Mouse (Mus musculus) liver, embryonic 14.5 days (tissue): ENCODE data around the gene Pde6d. TPM values are rescaled to one million over a fixed set of nuclear protein-coding genes. Genes with fewer than 3 reads are reported as not detected.

Experiments used
- ATAC-seq: fragments of 200-750 bp; cut with Nextera tagmentation; 2 replicates; pipeline ENCODE4 v1.8.0; 2017; ENCODE audit warnings: moderate number of reproducible peaks, mild to moderate bottlenecking, moderate library complexity; ENCODE audit not compliant: insufficient read depth
- DNase-seq, 3 experiments: peaks; one replicate each; pipeline ENCODE4 v3.0.0-alpha.2; 2012 to 2013; ENCODE audit warnings: low read depth in 3 of 3, low spot score in 3 of 3
- H3K27ac ChIP-seq: fragments of 300-500 bp; sonication (generic); 2 replicates; pipeline ENCODE4 v1.5.1; 2014; ENCODE audit warnings: moderate library complexity, mild to moderate bottlenecking, control low read depth, inconsistent platforms
- H3K27me3 ChIP-seq: fragments of 300-500 bp; sonication (generic); 2 replicates; pipeline ENCODE4 v1.6.1; 2014; ENCODE audit warnings: mild to moderate bottlenecking, low read length, moderate library complexity; ENCODE audit not compliant: control insufficient read depth, insufficient read depth
- H3K36me3 ChIP-seq: fragments of 300-500 bp; sonication (generic); replicated peaks from 2 replicates; pipeline ENCODE4 v1.6.1; 2014; ENCODE audit warnings: low read depth; ENCODE audit not compliant: control insufficient read depth, insufficient read depth
- H3K4me1 ChIP-seq, 2 experiments: fragments of 200-500 bp in 1 of 2; fragments of 300-500 bp in 1 of 2; sonication (generic) in 1 of 2; replicated peaks; 2 replicates each; pipeline ENCODE4 v1.6.1; 2012 to 2014; ENCODE audit warnings: antibody characterized with exemption in 1 of 2, inconsistent platforms in 1 of 2, low read length in 1 of 2; ENCODE audit not compliant: control insufficient read depth in 2 of 2, insufficient read depth in 2 of 2
- H3K4me2 ChIP-seq: fragments of 300-500 bp; sonication (generic); 2 replicates; pipeline ENCODE4 v1.6.1; 2014; ENCODE audit warnings: low read depth, mild to moderate bottlenecking, control low read depth, moderate library complexity
- H3K4me3 ChIP-seq, 2 experiments: fragments of 200-500 bp in 1 of 2; fragments of 300-500 bp in 1 of 2; sonication (generic) in 1 of 2; 2 replicates each; pipeline ENCODE4 v1.5.1; 2012 to 2014; ENCODE audit warnings: low read depth in 2 of 2, low read length in 2 of 2, mild to moderate bottlenecking in 2 of 2, control low read depth in 1 of 2, inconsistent platforms in 1 of 2, moderate library complexity in 1 of 2; ENCODE audit not compliant: insufficient read depth in 1 of 2
- H3K9ac ChIP-seq: fragments of 300-500 bp; sonication (generic); replicated peaks from 2 replicates; pipeline ENCODE4 v1.6.1; 2014; ENCODE audit warnings: mild to moderate bottlenecking, control low read depth, moderate library complexity
- H3K9me3 ChIP-seq: fragments of 300-500 bp; sonication (generic); 2 replicates; pipeline ENCODE4 v1.6.1; 2016; ENCODE audit warnings: low read length, mixed read lengths; ENCODE audit not compliant: control insufficient read depth
- CTCF ChIP-seq: IDR thresholded peaks from 2 replicates; pipeline ENCODE4 v1.5.1; 2016; ENCODE audit warnings: antibody characterized with exemption, low read depth, control low read depth
- EP300 ChIP-seq: IDR thresholded peaks from 2 replicates; pipeline ENCODE4 v1.6.1; 2016; ENCODE audit warnings: antibody characterized with exemption, low read depth
- WGBS: fragments of 180-500 bp; shearing (Covaris S2); extraction: QIAGEN DNeasy Blood & Tissue Kit; methylation state at CpG from one replicate; pipeline ENCODE4 v1.1.7; 2014; ENCODE audit not compliant: insufficient replicate concordance; 5-methylcytosine and 5-hydroxymethylcytosine counted together
- polyA plus RNA-seq, 2 experiments: library from polyadenylated mRNA; depleted of rRNA in 1 of 2; stranded (reverse) in 1 of 2; unstranded in 1 of 2; fragments of >200 nt; fragmentation: Nextera tagmentation in 1 of 2; extraction: Ambion mirVana in 1 of 2; gene quantifications; 2 replicates each; pipeline versions ENCODE4 v1.2.1 to v1.2.3; 2012 to 2014

Gene Pde6d
- polyA plus RNA-seq, 2 experiments, result 20.0 to 23.6 TPM

DNA sequence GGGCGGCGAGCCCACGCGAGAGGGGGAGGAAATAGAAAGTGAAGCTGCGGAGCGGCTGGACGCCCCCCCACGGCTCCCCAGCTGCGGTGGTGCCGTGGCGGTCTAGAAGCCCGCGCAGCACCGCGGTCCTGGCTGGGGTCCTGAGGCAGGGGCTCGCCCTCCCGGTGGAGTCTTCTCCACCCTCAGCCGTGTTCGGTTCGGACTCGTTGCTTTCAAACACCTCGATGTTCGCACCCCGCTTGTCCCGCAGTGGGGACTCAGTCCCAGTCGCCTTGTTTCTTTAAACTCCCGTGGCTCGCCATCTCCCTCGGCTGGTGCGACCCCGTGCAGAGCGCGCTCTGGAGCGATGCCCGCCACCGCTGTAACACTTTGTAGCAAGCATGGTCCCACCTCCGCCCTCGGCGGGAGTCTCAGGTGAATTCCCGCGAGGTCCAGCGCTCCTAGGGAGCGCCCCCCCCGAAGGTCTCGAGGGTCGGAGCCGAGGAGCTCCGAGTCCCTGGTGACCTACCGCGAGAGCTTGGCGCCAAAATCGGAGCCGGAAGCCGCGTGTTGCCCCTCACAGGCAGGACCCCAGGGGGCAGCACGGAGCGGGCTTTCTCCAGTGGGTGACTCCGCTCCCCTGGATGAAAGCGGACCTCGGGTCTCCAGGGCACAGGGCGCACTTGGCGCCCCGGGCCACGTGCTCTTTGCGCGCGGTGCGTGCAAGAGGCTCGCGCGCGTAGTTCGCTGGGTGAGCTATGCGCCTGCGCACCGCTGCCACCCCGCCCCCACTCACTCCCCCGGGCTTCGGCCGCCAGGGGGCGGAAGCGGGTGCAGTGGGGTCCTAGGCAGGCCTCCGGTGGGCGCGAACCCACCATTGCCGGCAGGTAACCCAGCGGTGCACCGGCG, 54.6 kb downstream of the Pde6d start:
- H3K4me1 ChIP-seq, result peaks cover 20 to 30% of the 10 kb centered on the region in 2 experiments
- ATAC-seq (peak; percentile 9), DNase-seq (peak; percentile 63 to 73 (median 68))
- H3K27ac ChIP-seq, result peak overlapping the region; percentile 93
- no peaks in the 10 kb centered on the region for H3K27me3 ChIP-seq
- TF ChIP-seq EP300, result no peak
- TF ChIP-seq CTCF, result peak; percentile 88
- peak overlapping the region; percentile 100 for H3K9ac ChIP-seq
- peak overlapping the region; percentile 83 to 100 for H3K4me3 ChIP-seq
- no peaks in the 10 kb centered on the region for H3K9me3 ChIP-seq
- under 1% methylated on average over 88 of the region's 89 CpGs for WGBS
- peaks cover 26% of the 10 kb centered on the region for H3K36me3 ChIP-seq
- peak overlapping the region; percentile 100 for H3K4me2 ChIP-seq

DNA sequence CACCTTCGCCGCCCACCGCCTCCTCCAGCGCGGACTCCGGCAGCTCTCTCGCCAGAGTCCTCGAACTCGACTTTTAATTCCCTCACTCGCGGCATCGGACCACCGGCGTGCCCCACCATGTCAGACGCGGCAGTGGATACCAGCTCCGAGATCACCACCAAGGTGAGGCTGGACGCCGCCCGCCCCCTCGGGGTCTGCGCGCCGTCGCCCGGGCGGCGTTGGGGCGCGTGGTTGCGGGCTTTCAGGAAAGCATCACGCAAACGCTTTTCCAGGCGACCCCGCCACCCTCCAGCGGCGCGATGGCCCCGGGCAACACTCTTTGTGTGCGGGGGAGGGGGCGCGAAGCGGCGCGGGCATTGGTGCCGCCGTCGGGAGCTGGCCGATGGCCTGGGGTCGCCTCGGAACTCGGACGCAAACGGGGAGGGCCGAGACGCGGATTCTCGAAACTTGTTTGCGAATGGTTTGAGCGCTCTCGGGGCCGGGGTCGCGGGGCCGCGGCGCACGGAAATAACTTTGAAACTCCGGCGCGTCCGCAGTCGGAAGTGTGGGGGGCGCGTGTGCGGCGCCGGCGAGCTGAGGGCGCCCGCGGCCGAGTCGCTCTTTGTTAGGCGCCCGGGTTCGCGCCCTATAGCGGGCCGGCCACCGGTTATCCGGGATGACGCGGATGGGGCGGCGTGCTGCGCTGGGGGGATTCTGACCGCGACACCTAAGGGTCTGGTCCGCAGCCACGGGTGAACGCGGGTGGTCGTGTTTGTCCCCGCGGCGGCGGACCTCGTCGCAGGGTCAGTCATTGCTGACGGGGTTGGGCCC, 55.4 kb downstream of the Pde6d start:
- WGBS, result under 1% methylated on average over 111 of the region's 111 CpGs
- H3K27me3 ChIP-seq, result no peaks in the 10 kb centered on the region
- TF ChIP-seq EP300, result no peak
- TF ChIP-seq CTCF, result no peak
- peak overlapping the region; percentile 83 to 100 for H3K4me3 ChIP-seq
- no peaks in the 10 kb centered on the region for H3K9me3 ChIP-seq
- peak overlapping the region; percentile 100 for H3K9ac ChIP-seq
- DNase-seq (no peak), ATAC-seq (no peak)
- peak overlapping the region; percentile 93 for H3K27ac ChIP-seq
- H3K36me3 ChIP-seq, result peaks cover 26% of the 10 kb centered on the region
- H3K4me1 ChIP-seq, result peaks cover 20 to 26% of the 10 kb centered on the region in 2 experiments
- H3K4me2 ChIP-seq, result peak overlapping the region; percentile 100

DNA sequence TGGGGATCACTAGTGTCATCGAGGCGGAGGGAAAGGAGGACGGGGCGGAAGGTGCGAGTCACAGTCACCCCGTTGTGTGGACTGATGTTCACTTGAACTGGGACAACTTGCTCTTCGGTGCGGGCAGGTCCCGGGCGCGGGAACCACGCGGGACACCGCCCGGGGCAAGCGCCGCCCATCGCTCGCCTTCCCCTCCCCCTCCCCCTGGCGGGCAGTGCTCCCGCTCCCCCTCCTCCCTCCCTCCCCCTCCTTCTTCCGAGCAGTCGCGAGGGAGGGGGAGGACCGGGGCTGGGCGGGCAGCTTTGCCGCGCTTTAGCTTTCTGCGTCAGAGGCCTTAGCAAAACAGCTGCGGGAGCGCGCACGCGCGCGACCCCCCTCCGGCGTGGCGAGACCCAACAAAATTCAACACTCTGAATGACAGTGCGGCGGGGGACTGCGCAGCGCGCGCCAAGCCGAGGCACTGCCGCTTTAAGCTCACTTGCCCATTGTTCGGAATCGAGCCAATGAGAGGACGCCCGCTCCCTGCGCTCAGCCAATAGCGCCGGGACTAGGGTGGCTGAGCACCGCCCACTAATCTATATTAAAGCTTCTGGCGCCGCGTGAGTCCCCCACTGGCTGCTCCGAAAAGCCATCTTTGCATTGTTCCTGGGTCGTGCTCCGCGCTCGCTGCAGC, 56.2 kb downstream of the Pde6d start, which contains the start of gene Ptma:
Gene Ptma, plus strand, starts transcription at position 611 of the 673 bp plus-strand sequence.
- no peaks in the 10 kb centered on the region for H3K27me3 ChIP-seq
- peaks cover 20 to 26% of the 10 kb centered on the region in 2 experiments for H3K4me1 ChIP-seq
- peaks cover 22% of the 10 kb centered on the region for H3K36me3 ChIP-seq
- ATAC-seq (peak; percentile 84), DNase-seq (peak; percentile 95)
- H3K27ac ChIP-seq, result peak within 1 kb of the TSS; percentile 97
- H3K9me3 ChIP-seq, result no peaks in the 10 kb centered on the region
- peak within 1 kb of the TSS; percentile 100 for H3K9ac ChIP-seq
- no peak for TF ChIP-seq CTCF
- peak; percentile 39 for TF ChIP-seq EP300
- peak within 1 kb of the TSS; percentile 100 for H3K4me2 ChIP-seq
- peak within 1 kb of the TSS; percentile 83 to 100 for H3K4me3 ChIP-seq
- 0% methylated on average over 54 of the region's 63 CpGs for WGBS

DNA sequence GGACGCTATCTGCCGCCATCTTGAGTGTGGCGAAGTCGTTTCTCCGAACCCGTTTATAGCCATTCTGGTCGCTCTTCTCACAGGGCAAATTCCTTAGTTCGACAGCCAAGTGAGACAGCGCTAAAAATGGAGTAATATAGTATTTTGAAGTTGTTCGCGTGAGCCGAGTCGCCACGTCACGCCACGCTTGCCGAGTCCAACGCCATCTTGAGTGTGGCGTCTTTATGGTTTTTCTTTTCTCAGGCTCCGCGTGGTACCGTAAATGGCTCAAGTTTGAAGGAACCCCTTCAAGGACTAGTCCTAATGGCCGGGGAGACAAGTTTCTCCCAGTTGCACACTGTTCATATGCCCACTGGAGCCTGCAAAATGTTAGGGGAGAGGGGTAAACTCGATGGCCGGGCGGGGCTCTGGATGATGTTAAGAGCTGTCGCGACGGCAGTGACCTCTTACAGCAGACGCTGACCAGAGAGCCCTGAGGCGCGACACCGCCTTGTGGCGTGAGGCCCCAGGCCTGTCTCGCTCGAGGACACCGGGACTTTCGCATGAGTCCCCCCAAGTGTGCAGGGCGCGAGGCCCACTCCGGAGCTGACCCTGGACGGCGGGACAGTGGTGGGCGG, 56.8 kb downstream of the Pde6d start:
- peak in 2 of 3 experiments; percentile 57 to 61 for DNase-seq
- no peak for TF ChIP-seq EP300
- TF ChIP-seq CTCF, result no peak
- peak overlapping the region; percentile 100 for H3K4me2 ChIP-seq
- peaks cover 16% of the 10 kb centered on the region for H3K36me3 ChIP-seq
- H3K9ac ChIP-seq, result peak overlapping the region; percentile 94
- peak overlapping the region; percentile 97 for H3K27ac ChIP-seq
- H3K4me1 ChIP-seq, result peaks cover 20 to 26% of the 10 kb centered on the region in 2 experiments
- ATAC-seq, result peak; percentile 15; the same call in 1 of the 2 replicates
- WGBS, result under 1% methylated on average over 44 of the region's 44 CpGs
- no peaks in the 10 kb centered on the region for H3K9me3 ChIP-seq
- H3K27me3 ChIP-seq, result no peaks in the 10 kb centered on the region
- H3K4me3 ChIP-seq, result peak overlapping the region; percentile 71 to 100
